Mouse (Mus musculus): Measurements from ENCODE around the gene Igf1r.

DNA sequence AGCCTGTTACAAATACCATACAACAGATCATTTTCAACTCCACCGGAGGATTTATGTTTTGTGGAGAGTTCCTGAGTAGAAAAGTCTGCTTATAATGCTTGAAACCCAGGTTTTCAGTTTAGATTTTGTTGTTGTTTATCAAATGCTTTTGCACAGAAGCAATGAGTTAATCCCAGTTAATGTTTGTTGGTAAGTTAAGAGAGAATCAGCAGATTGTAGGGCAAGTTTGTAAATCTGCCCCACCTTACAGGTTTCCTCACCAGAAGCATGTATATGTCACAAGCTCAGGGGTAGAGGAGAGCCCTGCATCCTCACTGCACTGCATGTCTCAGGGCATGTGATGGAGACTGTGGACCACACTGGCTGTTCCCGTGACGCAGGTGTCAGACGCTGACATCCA is 114.7 kb downstream of the Igf1r start:
- no peak for TF ChIP-seq CTCF (IDR thresholded peaks at IDR 0.05; ENCODE audit: insufficient read depth, low read length)
- no peak for TF ChIP-seq POLR2A (IDR thresholded peaks at IDR 0.05; ENCODE audit: borderline replicate concordance, extremely low read depth, low read depth, low read length)

Measured in lung, adult 2 months (tissue).